Mouse (Mus musculus): Measurements from ENCODE around the gene Adamtsl1.

DNA sequence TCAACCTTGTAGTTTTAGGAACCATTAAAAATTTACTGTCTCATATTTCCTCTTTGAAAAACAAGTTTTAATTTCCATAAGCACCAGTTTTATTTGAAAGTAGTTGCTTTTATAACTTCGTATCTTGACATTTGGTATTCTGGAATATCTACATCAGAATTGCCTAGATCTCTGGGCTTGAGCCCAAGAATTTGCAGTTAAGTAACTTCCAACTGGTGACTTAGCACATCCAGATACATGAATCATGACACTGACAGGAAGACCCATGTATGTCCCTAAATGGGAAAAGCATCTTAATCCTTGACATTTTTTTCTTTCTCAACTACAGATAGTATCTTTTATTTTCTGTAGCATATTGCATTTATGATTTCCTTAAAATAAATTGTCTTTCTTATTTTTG, 713.1 kb downstream of the Adamtsl1 start:
- TF ChIP-seq CTCF (IDR thresholded peaks at IDR 0.05; ENCODE audit: borderline replicate concordance, extremely low read depth, insufficient read depth, insufficient read length): no peak
- no peak for TF ChIP-seq POLR2A (IDR thresholded peaks at IDR 0.05; ENCODE audit: borderline replicate concordance, extremely low read depth, insufficient read depth, insufficient read length, poor library complexity, severe bottlenecking)

Measured in brain, embryonic 14.5 days (tissue).